Mouse (Mus musculus) kidney, embryonic 14.5 days (tissue): ENCODE data around the gene Nacad. TPM values are rescaled to one million over a fixed set of nuclear protein-coding genes. Genes with fewer than 3 reads are reported as not detected.

Source experiments
- ATAC-seq: fragments of 200-750 bp; cut with Nextera tagmentation; 2 replicates; pipeline ENCODE4 v1.8.0; 2017; ENCODE audit warnings: moderate number of reproducible peaks, mild to moderate bottlenecking, moderate TSS enrichment, moderate library complexity; ENCODE audit not compliant: low FRiP score, low TSS enrichment
- H3K27ac ChIP-seq: fragments of 300-500 bp; sonication (generic); 2 replicates; pipeline ENCODE4 v1.5.1; 2014; ENCODE audit warnings: low read depth, mild to moderate bottlenecking, low read length, moderate library complexity, mixed read lengths
- H3K27me3 ChIP-seq: fragments of 300-500 bp; sonication (generic); 2 replicates; pipeline ENCODE4 v1.6.1; 2014; ENCODE audit warnings: mild to moderate bottlenecking, low read length; ENCODE audit not compliant: control insufficient read depth, insufficient read depth
- H3K36me3 ChIP-seq: fragments of 300-500 bp; sonication (generic); 2 replicates; pipeline ENCODE4 v1.6.1; 2014; ENCODE audit warnings: low read length, mixed read lengths; ENCODE audit not compliant: control insufficient read depth, insufficient read depth
- H3K4me1 ChIP-seq: fragments of 300-500 bp; sonication (generic); 2 replicates; pipeline ENCODE4 v1.6.1; 2014; ENCODE audit warnings: low read length, mixed read lengths; ENCODE audit not compliant: control insufficient read depth, insufficient read depth
- H3K4me2 ChIP-seq: fragments of 300-500 bp; sonication (generic); replicated peaks from 2 replicates; pipeline ENCODE4 v1.6.1; 2014; ENCODE audit warnings: low read depth, mild to moderate bottlenecking, low read length
- H3K4me3 ChIP-seq: fragments of 300-500 bp; sonication (generic); 2 replicates; pipeline ENCODE4 v1.5.1; 2014; ENCODE audit warnings: mild to moderate bottlenecking, low read length
- H3K9ac ChIP-seq: fragments of 300-500 bp; sonication (generic); 2 replicates; pipeline ENCODE4 v1.6.1; 2014; ENCODE audit warnings: low read depth, mild to moderate bottlenecking, low read length, moderate library complexity
- H3K9me3 ChIP-seq: fragments of 300-500 bp; sonication (generic); 2 replicates; pipeline ENCODE4 v1.6.1; 2016; ENCODE audit warnings: low read length; ENCODE audit not compliant: control insufficient read depth
- WGBS: fragments of 180-500 bp; shearing (Covaris S2); extraction: QIAGEN DNeasy Blood & Tissue Kit; methylation state at CpG from one replicate; pipeline ENCODE4 v1.1.7; 2014; 5-methylcytosine and 5-hydroxymethylcytosine counted together
- polyA plus RNA-seq: library from polyadenylated mRNA; unstranded; fragments of >200 nt; fragmentation: Nextera tagmentation; extraction: Ambion mirVana; gene quantifications from 2 replicates; pipeline ENCODE4 v1.2.1, GENCODE M21; 2014

Gene Nacad
- polyA plus RNA-seq, 1 experiment from 2014 or later = 0.77 TPM

DNA sequence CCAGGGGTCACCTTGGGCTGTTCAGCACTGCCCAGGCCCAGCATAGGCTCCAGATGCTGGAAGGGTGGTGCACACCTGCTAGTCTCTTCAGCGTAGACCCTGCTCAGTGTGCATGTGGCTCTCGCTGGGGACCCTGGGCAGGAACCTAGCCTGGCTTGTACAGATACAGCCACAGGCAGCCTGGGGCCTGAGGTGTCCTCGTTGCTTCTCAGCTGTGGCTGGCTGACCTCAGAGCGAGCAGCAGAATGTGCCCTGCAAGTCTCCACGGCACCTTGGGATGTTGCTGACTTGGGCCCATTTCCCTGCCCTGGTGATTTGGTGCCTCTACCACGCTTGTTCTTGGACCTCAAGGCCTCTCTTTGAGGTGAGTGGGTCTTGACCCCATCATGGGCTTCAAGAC, 6.0 kb downstream of the Nacad start:
- 82% methylated on average over 6 of the region's 6 CpGs for WGBS
- ATAC-seq = no peak

DNA sequence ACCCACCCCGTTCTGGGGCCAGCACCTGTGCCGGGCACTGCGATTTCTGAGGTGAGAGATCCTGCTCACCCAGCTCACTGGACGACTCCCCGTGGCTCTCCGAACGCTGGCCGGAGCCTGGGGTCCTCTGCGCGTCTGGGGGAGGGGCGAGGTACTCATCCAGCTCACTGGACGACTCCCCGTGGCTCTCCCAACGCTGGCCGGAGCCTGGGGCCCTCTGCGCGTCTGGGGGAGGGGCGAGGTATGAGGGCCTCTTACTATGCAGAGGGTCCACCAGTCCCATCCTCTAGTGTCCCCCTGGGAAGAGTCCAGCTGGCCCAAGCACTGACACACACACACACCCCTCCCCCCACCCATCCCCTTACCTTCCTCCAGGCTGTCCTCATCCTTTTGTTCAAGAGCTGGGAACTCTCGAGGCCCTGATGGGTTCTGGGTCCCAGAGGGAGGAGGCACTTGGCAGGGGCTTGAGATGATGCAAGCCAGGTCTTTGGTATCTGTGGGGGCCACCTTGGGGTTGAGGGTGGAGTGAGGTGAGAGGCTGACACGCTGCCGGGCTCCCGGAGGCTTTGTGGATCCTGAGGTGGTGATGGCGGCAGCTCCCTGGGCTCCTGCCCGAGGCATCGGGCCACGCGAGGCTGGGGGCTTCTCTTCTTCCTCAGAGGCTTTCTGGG, 6.7 kb downstream of the Nacad start:
- no peak overlapping the region for H3K4me2 ChIP-seq
- WGBS = 23% methylated on average over 26 of the region's 27 CpGs

More for the DNA sequence above, 6.0 kb downstream of the Nacad start:
- H3K9ac ChIP-seq = no peak overlapping the region
- H3K4me2 ChIP-seq = no peak overlapping the region
- peaks cover 3% of the 10 kb centered on the region; the same call in 1 of the 2 replicates for H3K27me3 ChIP-seq
- H3K9me3 ChIP-seq = no peaks in the 10 kb centered on the region
- no peak overlapping the region for H3K27ac ChIP-seq
- H3K4me1 ChIP-seq = peaks cover 21% of the 10 kb centered on the region
- peaks cover 38% of the 10 kb centered on the region for H3K36me3 ChIP-seq
- no peak overlapping the region for H3K4me3 ChIP-seq

DNA sequence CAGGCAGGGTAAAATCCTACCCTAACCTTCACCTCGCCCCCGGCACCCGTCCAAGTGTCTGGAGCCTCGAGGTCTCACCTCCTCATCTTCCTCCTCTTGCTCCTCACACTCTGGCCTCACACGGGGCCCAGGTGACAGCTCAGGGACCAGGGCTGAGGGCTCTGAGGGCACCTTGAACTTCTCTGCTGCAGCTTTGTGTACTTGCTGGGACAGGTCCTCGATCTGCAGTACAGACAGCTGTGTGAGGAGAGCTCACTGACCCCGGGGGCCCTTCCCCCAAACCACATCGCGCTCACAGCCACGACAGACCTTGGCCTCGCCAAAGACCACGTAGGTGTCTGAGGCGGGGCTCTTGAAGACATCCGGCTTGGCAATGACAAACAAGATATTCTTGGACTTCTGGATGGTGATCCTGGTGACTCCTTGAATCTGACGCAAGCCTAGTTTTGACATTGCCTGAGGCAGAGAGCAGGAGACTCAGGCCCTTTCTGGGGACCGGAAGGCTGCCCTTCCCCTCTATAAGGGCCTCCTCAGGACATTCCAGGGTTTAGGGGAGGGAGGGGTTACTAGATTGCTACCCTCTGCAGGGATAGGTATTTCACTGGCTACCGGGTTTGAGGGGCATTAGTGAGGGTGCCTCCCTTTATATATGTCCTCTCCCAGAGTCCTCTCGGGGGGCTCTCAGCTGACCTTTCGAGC, 7.5 kb downstream of the Nacad start:
- 55% methylated on average over 19 of the region's 19 CpGs for WGBS
- no peak for ATAC-seq
- Histone ChIP-seq H3K27me3 (no peaks in the 10 kb centered on the region), H3K27ac (no peak overlapping the region), H3K9me3 (no peaks in the 10 kb centered on the region), H3K9ac (no peak overlapping the region), H3K4me3 (no peak overlapping the region), H3K36me3 (peaks cover 53% of the 10 kb centered on the region), H3K4me2 (no peak overlapping the region), H3K4me1 (peaks cover 13% of the 10 kb centered on the region)

More for the DNA sequence above, 6.7 kb downstream of the Nacad start:
- H3K36me3 ChIP-seq = peaks cover 44% of the 10 kb centered on the region
- no peak overlapping the region for H3K9ac ChIP-seq
- H3K4me1 ChIP-seq = peaks cover 16% of the 10 kb centered on the region
- no peaks in the 10 kb centered on the region for H3K27me3 ChIP-seq
- H3K27ac ChIP-seq = no peak overlapping the region
- H3K4me3 ChIP-seq = no peak overlapping the region
- no peaks in the 10 kb centered on the region for H3K9me3 ChIP-seq
- ATAC-seq = 0 out of 2 replicates have a peak, but pooled peaks have one; percentile 22

DNA sequence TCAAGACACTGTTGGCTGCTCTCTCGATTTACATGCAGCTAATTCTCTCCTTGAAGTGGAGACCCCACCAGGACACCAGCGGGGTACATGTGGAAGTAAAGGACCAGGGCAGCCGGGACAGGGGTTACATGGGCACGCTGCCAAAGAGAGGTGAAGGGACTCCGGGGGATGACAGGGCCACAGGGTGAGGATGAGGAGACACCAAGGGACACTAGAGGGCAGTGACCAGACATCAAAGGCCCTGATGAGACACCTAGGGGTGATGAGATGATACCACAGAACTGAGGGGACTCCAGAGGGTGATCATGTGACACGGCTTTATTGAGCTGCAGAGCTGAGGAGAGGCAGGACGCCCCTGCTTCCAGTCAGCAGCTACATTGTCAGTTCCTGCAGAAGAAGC, 8.3 kb downstream of the Nacad start:
- H3K4me3 ChIP-seq = no peak overlapping the region
- peaks cover 61% of the 10 kb centered on the region for H3K36me3 ChIP-seq
- H3K9me3 ChIP-seq = no peaks in the 10 kb centered on the region
- no peak overlapping the region for H3K9ac ChIP-seq
- peaks cover 12% of the 10 kb centered on the region for H3K4me1 ChIP-seq
- WGBS = 62% methylated on average over 7 of the region's 7 CpGs
- H3K27ac ChIP-seq = no peak overlapping the region
- no peaks in the 10 kb centered on the region for H3K27me3 ChIP-seq
- H3K4me2 ChIP-seq = no peak overlapping the region
- no peak for ATAC-seq

DNA sequence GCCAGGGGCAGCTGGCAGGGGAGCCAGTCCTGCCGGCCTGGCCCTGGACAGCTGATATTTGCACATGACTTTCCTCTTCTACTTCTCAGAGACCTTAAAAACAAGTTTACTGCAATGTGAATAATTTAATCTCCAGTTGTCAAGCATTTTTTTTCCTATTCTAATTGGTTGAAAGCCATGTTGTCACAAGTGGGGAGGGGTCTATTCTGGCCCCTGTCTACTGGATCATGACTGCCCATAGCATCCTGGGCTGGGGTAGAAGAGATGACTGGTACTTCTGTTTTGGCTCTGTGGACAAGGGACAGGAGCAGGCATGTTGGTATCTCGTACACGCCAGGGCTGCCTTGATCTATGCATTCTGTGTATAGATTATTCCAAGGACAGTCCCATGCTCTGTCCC, 9.2 kb downstream of the Nacad start:
- no peak overlapping the region for H3K9ac ChIP-seq
- peaks cover 11% of the 10 kb centered on the region for H3K4me1 ChIP-seq
- H3K27me3 ChIP-seq = no peaks in the 10 kb centered on the region
- peaks cover 70% of the 10 kb centered on the region for H3K36me3 ChIP-seq
- no peak overlapping the region for H3K27ac ChIP-seq
- no peak overlapping the region for H3K4me3 ChIP-seq
- ATAC-seq = no peak
- no peak overlapping the region for H3K4me2 ChIP-seq
- H3K9me3 ChIP-seq = no peaks in the 10 kb centered on the region
- WGBS = 85% methylated on average over 3 of the region's 3 CpGs

DNA sequence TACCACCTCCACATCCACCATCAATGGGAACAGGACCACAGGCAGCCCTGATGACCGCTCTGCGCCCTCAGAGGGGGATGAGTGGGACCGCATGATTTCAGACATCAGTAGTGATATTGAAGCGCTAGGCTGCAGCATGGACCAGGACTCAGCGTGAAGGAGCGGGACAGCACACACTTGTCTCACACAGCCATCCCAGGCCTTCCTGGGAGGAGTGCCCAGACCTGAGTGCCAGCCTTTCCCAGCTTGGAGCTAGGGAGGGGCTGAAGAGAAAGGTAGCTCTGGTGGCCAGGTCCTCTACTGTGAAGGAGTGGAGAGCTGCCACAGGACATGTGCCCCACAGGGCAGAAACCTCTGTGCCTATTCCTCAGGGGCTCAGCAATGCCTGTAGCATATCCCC, 9.6 kb downstream of the Nacad start:
- Histone ChIP-seq H3K27me3 (no peaks in the 10 kb centered on the region), H3K27ac (no peak overlapping the region), H3K9ac (no peak overlapping the region), H3K36me3 (peaks cover 74% of the 10 kb centered on the region), H3K9me3 (no peaks in the 10 kb centered on the region), H3K4me1 (peaks cover 11% of the 10 kb centered on the region), H3K4me2 (no peak overlapping the region), H3K4me3 (no peak overlapping the region)
- ATAC-seq = no peak
- 94% methylated on average over 6 of the region's 6 CpGs for WGBS

DNA sequence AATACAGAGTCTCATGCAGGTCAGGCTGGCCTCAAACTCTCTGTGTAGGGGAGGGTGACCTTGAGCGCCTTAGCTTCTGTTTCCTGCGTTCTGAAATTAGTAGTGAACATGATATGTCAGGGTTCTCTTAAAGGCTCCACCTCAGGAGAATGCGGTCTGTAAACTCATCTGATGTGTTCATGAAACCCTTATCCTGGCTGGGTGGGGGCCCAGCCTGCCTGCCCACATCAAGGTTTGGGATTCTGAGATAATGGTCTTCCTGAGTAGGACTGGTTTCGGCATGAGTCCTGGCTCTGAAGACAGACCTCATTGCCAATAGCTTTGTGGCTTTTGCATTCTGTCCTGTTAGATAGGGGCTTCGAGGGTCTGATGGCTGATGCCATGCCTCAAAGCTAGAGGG, 10.5 kb downstream of the Nacad start:
- H3K9ac ChIP-seq = no peak overlapping the region
- WGBS = 90% methylated on average over 5 of the region's 5 CpGs

DNA sequence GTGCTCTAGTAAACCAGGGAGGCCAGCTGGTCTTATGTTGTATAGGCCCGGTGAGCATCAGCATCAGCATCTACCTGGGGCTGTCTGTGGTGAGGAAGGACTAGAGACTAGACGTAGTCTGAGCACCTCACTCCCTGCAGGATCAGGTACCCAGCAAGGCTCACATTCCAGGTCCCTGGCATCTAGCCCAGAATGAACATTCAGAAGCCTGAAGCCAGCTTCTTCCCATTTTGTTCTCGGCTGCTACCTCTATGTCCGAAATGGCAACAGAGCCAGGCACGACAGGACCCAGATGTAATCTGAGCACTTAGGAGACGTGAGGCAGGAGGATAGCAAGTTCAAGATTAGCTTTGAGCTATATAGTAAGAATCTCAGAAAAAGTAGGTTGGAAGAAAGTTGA, 11.0 kb downstream of the Nacad start:
- no peak overlapping the region for H3K9ac ChIP-seq
- no peaks in the 10 kb centered on the region for H3K27me3 ChIP-seq
- H3K27ac ChIP-seq = no peak overlapping the region
- WGBS = 85% methylated on average over 6 of the region's 6 CpGs
- H3K36me3 ChIP-seq = peaks cover 88% of the 10 kb centered on the region
- no peaks in the 10 kb centered on the region for H3K9me3 ChIP-seq
- H3K4me3 ChIP-seq = no peak overlapping the region
- no peak overlapping the region for H3K4me2 ChIP-seq
- no peak for ATAC-seq
- H3K4me1 ChIP-seq = peaks cover 11% of the 10 kb centered on the region

More for the DNA sequence above, 10.5 kb downstream of the Nacad start:
- no peak overlapping the region for H3K4me3 ChIP-seq
- H3K4me1 ChIP-seq = peaks cover 11% of the 10 kb centered on the region
- H3K9me3 ChIP-seq = no peaks in the 10 kb centered on the region
- no peak for ATAC-seq
- no peak overlapping the region for H3K4me2 ChIP-seq
- no peak overlapping the region for H3K27ac ChIP-seq
- peaks cover 83% of the 10 kb centered on the region for H3K36me3 ChIP-seq
- no peaks in the 10 kb centered on the region for H3K27me3 ChIP-seq

DNA sequence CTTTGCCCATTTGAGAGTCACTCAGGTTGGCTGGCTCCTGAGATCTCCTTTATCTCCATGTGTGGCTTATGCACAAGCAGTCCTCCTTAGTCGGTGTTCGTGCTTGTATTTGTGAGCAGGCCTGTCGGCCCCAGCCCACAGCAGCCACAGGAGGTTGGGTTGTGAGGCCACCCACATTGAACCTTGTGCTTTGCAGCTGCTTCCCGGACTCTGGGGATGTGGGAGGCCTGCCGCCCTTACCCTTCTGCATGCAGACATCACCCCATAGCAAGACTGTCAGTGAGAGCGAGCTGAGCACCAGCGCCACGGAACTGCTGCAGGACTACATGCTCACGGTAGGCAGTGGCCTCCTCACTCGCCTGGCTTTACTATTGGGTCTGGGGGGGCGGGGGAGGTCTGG, 12.4 kb downstream of the Nacad start:
- 82% methylated on average over 11 of the region's 11 CpGs for WGBS
- Histone ChIP-seq H3K36me3 (peaks cover 99% of the 10 kb centered on the region), H3K4me2 (no peak overlapping the region), H3K4me3 (no peak overlapping the region), H3K4me1 (peaks cover 3% of the 10 kb centered on the region), H3K9ac (no peak overlapping the region), H3K9me3 (no peaks in the 10 kb centered on the region), H3K27ac (no peak overlapping the region), H3K27me3 (no peaks in the 10 kb centered on the region)
- no peak for ATAC-seq
